Mouse (Mus musculus) frontal cortex, postnatal 36 days (tissue): ENCODE results near the gene Cerkl.

ENCODE experiments used
- DNase-seq, 2 experiments: peaks; one replicate each; pipeline ENCODE4 v3.0.0; 2022; ENCODE audit warnings: low spot score in 2 of 2

Gene Cerkl

GRCm38 (mm10) chr2:79456575-79457349 is at the start of gene Cerkl, which contains the start of gene Neurod1:
Gene Cerkl (minus strand): TSS chr2:79456785.
Gene Neurod1 (minus strand): TSS chr2:79456751.
- peak; percentile 47 to 74 for DNase-seq

DNA sequence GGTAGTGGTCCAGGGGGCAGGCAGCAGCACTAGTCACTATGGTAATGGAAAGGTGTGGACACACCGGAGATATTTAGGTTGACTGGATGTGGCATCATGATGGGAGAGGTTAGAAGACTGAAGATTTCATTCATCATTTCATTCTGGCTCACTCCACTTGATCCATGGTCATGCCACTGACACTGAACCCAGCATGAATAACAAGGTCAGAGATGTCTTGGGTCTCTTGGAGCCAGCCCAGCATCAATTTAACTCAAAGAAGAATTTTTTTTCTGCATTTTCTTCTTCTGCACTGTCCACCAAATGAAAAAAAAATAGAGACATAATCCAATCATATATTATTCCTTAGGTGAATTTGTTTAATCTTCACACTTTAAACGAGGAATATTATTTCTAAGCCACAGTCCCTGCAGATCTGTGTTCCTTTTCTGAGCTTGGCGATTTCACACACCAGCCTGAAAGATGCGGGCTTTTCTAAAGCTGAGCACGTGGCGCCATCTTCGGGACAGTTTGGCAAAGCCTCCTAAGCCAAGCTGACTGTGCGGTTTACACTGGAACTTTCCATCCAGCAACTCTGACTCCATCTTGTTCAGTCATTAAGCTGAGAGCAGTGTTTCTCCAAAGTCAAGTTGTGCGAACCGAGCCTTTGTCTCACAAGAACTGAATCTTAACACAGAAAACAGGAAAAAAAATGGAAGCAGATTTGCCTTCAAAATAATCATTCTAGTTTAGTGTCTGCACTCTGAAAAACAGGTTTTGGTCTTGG is 42.6 kb upstream of the Cerkl start:
- peak; percentile 74 to 86 for DNase-seq

DNA sequence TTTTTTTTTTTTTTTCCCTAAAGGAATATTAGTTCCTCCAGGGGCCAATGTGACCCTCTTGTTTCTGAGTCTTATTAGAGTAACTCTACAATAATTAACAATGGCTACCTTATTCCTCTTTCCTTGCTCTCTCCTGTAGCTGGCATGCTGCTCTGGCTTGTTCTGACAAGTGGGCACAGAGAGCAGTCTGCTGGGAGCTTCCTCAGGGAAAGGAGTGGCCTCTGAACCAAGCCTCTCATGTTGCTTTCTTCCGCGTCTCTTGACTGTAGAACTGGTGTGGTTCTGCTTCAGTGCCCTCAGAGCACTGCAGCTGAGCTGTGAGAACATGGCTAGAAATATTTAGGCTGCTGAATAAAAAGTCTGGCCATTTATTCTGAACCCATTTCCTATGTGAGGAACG is 28.5 kb upstream of the Cerkl start:
- no peak for DNase-seq

- DNase-seq, result no peak
Measured at GRCm38 (mm10) chr2:79482511-79482910, 25.9 kb upstream of the Cerkl start.

DNA sequence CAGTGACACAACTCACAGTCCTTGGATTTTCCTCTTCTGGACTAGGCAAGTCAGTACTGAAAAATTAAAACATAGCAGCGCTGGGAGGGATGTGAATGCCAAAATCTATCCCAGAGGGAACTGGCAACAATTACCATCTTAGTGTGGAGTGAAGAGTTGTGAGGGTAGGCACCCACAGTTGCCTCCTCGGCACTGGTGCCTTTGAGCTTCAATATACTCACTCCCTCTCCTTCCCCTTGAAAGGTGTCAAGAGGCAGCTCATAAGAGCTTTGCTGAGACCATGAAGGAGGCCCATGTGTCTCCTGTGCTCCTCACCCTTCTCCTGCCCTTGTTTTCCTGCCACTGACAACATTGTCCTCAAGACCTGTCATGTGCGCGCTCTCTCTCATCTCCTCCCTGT is 5.8 kb upstream of the Cerkl start:
- DNase-seq, result no peak

- no peak for DNase-seq
Measured at GRCm38 (mm10) chr2:79461861-79462260, 5.3 kb upstream of the Cerkl start.

DNA sequence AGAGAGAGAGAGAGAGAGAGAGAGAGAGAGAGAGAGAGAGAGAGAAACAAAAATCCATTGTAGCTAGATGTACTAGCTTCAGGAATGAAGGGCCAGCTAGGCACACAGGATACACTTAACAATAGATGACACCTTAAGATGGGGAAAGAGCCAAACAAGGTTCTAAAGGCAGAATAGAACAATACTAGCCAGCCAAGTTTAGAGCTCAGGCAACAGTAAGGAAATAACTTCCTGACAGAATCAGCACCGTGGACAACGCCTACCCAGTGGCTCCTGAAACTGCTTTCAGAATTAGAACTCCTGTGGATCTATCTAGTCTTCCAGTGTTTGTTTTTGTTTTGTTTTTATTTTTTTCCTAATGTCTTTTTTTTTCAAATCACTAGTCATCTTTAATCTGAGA is 4.0 kb upstream of the Cerkl start:
- no peak for DNase-seq

- DNase-seq, result no peak
Measured at GRCm38 (mm10) chr2:79460107-79460506, 3.5 kb upstream of the Cerkl start.

DNA sequence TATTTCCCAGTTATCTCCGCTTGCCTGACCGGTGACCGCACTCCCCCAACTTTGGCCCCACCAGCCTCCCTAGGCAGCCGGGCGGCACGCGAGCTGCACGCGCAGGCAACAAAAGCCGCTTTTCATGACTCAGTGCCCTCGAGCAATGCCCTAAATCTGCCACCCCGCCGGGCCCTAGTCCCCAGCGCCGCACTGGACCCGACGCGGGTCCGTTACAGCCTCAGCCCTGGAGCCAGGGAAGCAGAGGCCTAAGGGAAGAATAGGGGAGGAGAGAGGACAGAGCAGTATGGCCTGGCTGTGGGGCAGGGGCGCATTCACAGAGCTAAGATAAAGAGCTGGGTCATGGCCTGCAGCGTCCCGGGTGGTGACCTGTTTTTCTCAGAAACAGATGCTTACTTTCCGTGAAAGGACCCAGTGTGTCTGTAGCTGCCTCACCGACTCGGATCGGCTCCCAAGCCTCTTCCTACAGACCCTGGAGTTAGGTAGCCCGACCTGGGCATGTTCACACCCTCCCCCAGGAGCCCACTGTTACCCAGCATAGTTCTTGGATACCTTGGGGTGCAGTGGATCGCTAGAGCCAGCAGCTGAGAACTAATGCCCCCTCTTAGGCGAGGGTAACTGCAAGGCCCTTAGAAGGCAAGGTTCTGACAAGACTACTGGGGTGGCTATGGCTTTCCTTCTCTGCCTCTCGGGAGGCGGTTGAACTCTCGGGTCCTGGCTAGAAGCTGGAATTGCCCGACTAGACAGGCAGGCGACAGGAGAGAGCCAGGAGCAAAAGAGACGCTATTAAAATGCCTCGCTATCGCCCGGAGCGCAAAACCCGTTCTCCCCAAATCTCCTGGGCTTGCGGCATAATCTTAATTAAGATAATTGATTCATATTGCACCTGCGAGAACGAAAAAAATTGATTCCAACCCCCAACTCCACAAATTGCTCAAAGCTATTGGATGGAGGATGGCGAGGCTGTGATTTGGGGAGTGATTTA is 2.8 kb upstream of the Cerkl start:
- DNase-seq, result no peak

GRCm38 (mm10) chr2:79457932-79458331 is 1.3 kb upstream of the Cerkl start:
- DNase-seq, result no peak

DNA sequence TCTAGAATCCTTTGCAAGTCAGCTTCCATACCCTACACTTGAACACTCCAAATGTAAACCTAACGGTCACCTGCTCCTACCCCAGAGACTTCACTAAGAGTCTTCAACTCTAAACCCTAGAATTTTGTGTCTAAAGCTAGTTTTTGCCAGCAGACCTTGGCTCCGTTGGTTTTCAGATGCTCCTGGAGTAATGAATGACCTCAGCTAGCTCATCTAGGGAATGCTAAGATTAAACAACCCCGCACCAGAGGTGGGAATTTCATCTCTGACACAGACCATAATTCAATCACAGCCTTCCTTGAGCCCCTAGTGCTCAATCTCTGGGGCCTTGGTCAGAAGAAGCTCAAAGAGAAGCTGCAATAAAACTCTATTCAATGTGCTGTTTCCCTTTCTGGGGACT is 849 bp upstream of the Cerkl start:
- DNase-seq, result no peak

DNA sequence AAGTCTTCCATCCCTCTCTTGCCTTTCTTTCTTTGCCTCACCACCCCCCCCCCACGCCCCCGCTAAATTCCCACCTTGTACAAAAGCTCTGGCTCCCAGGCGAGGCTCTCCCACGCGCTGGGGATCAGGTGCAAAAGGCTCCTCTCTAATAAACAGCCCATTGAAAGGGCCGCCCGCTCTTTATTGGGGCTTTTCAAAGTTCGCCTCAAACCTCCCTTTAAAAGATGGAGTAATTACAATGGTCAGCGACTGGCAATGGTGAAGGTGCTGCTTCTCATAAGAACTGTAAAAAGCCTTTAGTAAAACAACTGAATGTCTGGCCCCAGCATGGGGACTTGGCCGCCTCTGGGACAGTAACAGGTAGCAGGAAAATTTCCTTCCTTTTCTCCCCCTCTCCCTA is 939 bp downstream of the Cerkl start:
- no peak for DNase-seq

DNA sequence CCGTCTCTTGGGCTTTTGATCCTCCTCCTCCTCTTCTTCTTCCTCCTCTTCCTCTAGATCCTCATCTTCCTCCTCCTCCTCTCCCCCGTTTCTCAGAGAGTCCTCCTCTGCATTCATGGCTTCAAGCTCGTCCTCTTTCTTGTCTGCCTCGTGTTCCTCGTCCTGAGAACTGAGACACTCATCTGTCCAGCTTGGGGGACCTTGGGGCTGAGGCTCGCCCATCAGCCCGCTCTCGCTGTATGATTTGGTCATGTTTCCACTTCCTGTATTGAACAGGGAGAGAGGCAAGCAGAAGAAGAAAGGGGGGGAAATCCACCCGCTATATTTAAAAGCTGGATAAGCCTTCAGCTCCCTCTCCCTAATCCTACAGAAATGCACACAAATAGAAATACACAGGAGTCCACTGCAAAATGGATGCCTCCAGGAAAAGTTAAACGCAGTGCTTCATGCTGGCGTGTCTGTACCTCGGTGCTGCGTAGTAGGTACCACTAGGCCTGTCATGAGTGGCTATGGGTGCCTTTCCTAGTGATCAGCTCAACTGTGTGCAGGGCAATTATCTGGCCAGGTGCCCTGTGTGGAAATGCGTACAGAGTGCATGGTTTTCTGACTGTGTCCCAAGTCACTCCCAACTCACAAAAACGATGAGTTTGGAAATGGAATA is 1.7 kb downstream of the Cerkl start:
- peak; percentile 40 to 50 for DNase-seq

- DNase-seq, result peak; percentile 57 to 61
Measured at GRCm38 (mm10) chr2:79453901-79454781, 2.4 kb downstream of the Cerkl start.

GRCm38 (mm10) chr2:79451438-79451837 is 5.1 kb downstream of the Cerkl start:
- no peak for DNase-seq

DNA sequence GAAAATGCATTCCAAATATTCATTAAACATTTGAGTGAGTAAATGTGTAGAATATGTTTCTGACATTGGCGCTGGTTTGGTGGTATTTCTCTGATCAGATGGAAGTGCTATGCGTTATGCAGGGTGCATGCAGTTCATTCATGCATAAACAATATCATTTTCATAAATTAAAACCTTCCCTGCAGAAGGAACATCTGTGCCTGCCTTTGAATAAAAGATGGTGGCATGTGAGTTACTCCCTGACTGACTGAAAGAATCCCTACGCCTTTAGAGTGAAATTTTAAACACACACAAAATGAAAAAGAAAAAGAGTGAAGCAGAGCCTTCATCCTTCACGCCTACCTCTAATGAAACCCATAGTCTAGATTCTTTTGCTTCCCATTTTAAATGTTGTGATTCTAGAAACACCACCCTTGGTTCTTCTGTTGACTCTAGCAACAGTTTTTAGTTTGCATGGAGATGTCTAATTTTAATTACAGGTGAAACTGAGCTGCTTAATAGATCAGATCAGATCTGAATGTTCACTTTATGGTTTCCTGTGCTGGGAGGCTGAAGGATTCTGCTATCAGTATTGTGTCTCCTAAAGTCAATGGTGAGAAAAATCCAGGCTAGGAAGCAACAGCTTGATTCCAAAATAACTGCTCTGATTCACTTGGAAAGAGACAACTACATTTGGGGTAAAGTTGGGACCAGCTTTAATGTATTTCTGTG is 5.7 kb downstream of the Cerkl start:
- no peak for DNase-seq

GRCm38 (mm10) chr2:79449371-79449770 is 7.2 kb downstream of the Cerkl start:
- no peak for DNase-seq

GRCm38 (mm10) chr2:79447198-79447597 is 9.4 kb downstream of the Cerkl start:
- DNase-seq, result no peak

DNA sequence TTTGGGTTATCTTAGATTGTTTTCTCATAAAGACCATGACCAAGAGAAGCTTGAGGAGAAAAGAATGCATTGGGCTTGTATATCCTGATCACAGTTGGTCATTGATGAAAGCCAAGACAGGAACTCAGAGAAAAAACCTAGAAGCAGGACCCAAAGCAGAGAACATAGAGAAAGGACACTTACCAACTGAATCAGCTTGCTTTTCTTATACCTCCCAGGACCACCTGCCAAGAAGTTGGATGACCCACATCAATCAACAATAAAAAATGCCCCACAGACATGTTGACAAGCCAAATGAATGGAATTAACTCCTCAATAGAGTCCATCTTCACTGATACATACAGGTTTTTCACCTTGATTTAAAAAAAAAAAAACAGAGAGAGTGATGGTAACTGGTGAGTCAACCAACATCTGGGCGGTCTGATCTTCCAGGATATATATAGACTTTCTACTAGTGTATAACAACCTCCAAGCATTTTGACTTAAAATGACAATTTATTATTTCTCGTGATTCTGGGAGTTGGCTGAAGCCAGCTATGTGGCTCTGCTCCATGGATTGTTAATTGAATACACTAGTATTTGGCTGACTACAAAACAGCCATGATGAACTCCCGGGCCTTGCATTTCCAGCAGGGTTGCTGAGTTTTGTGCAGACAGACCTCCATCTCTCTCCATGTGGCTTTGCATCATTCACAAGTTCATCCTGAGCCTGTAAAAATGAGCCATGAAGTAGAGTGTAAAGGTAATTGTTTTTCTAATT is 12.5 kb downstream of the Cerkl start:
- no peak for DNase-seq
